Mouse (Mus musculus): ENCODE measurements around the gene Fam216b. TPM values are rescaled to one million over a fixed set of nuclear protein-coding genes. Genes with fewer than 3 reads are reported as not detected.

Gene Fam216b
- polyA plus RNA-seq, 1 experiment from 2014 or later: 0.44 TPM

GRCm38 (mm10) chr14:78040643-78041042, 48.2 kb downstream of the Fam216b start:
- no peak for ATAC-seq (ENCODE audit: low FRiP score)
- WGBS: 88% methylated on average over 6 of the region's 6 CpGs

GRCm38 (mm10) chr14:78038876-78039275, 49.9 kb downstream of the Fam216b start:
- H3K9me3 ChIP-seq: no peaks in the 10 kb centered on the region
- 56% methylated on average over 8 of the region's 8 CpGs for WGBS
- ATAC-seq (ENCODE audit: low FRiP score): no peak
- peak overlapping the region; percentile 67 for H3K27ac ChIP-seq
- H3K4me3 ChIP-seq: no peak overlapping the region
- H3K4me1 ChIP-seq (replicated peaks): peaks cover 12% of the 10 kb centered on the region
- H3K9ac ChIP-seq: no peak overlapping the region
- no peaks in the 10 kb centered on the region for H3K27me3 ChIP-seq
- H3K36me3 ChIP-seq: no peaks in the 10 kb centered on the region
- H3K4me2 ChIP-seq: 0 out of 2 replicates have a peak overlapping the region, but pooled peaks have one; percentile 3

More at GRCm38 (mm10) chr14:78040643-78041042, 48.2 kb downstream of the Fam216b start:
- Histone ChIP-seq H3K9ac (no peak overlapping the region), H3K9me3 (no peaks in the 10 kb centered on the region), H3K36me3 (no peaks in the 10 kb centered on the region), H3K4me3 (no peak overlapping the region), H3K4me2 (no peak overlapping the region), H3K4me1 (replicated peaks) (peaks cover 12% of the 10 kb centered on the region), H3K27ac (no peak overlapping the region), H3K27me3 (no peaks in the 10 kb centered on the region)

Other genes with a start within 250 kb of the Fam216b start
- gene Dnajc15, start 213.9 kb downstream of the Fam216b start, polyA plus RNA-seq (2015; fragmentation: Nextera tagmentation; extraction: Ambion mirVana): 84.7 and 90.8 TPM in 2 replicates
- gene Epsti1, start 184.8 kb downstream of the Fam216b start, polyA plus RNA-seq (2015; fragmentation: Nextera tagmentation; extraction: Ambion mirVana): 0.30 and 0.31 TPM in 2 replicates
- gene Tnfsf11, start 219.0 kb upstream of the Fam216b start, polyA plus RNA-seq (2015; fragmentation: Nextera tagmentation; extraction: Ambion mirVana): not detected in 2 replicates